Mouse (Mus musculus): ENCODE data around the gene Spsb1.

The Spsb1 gene

GRCm38 (mm10) chr4:149886298-149887271, 68.3 kb downstream of the Spsb1 start:
- no peak for DNase-seq (ENCODE audit: low read depth, low spot score)

GRCm38 (mm10) chr4:149883990-149884389, 70.9 kb downstream of the Spsb1 start:
- no peak for DNase-seq (ENCODE audit: low read depth, low spot score)

GRCm38 (mm10) chr4:149882139-149882916, 72.5 kb downstream of the Spsb1 start:
- no peak for DNase-seq (ENCODE audit: low read depth, low spot score)

- no peak for DNase-seq (ENCODE audit: low read depth, low spot score)
These were observed 73.9 kb downstream of the Spsb1 start for GRCm38 (mm10) chr4:149880908-149881307.

- no peak for DNase-seq (ENCODE audit: low read depth, low spot score)
These were observed 74.9 kb downstream of the Spsb1 start for GRCm38 (mm10) chr4:149879980-149880379.

GRCm38 (mm10) chr4:149878021-149878449, 76.8 kb downstream of the Spsb1 start:
- no peak for DNase-seq (ENCODE audit: low read depth, low spot score)

GRCm38 (mm10) chr4:149877202-149877601, 77.6 kb downstream of the Spsb1 start:
- DNase-seq (ENCODE audit: low read depth, low spot score), result no peak

GRCm38 (mm10) chr4:149876761-149877160, 78.1 kb downstream of the Spsb1 start:
- no peak for DNase-seq (ENCODE audit: low read depth, low spot score)

GRCm38 (mm10) chr4:149875986-149876501, 78.8 kb downstream of the Spsb1 start:
- DNase-seq (ENCODE audit: low read depth, low spot score), result no peak

- no peak for DNase-seq (ENCODE audit: low read depth, low spot score)
These were observed 79.5 kb downstream of the Spsb1 start for GRCm38 (mm10) chr4:149875296-149875695.

- DNase-seq (ENCODE audit: low read depth, low spot score), result no peak
These were observed 82.6 kb downstream of the Spsb1 start for GRCm38 (mm10) chr4:149872236-149872635.

- DNase-seq (ENCODE audit: low read depth, low spot score), result no peak
These were observed 83.3 kb downstream of the Spsb1 start for GRCm38 (mm10) chr4:149871582-149871981.

GRCm38 (mm10) chr4:149871014-149871413, 83.8 kb downstream of the Spsb1 start:
- DNase-seq (ENCODE audit: low read depth, low spot score), result no peak

GRCm38 (mm10) chr4:149870412-149870811, 84.4 kb downstream of the Spsb1 start:
- DNase-seq (ENCODE audit: low read depth, low spot score), result peak; percentile 71

- DNase-seq (ENCODE audit: low read depth, low spot score), result no peak
These were observed 86.1 kb downstream of the Spsb1 start for GRCm38 (mm10) chr4:149868725-149869124.

GRCm38 (mm10) chr4:149868009-149868408, 86.8 kb downstream of the Spsb1 start:
- no peak for DNase-seq (ENCODE audit: low read depth, low spot score)

- DNase-seq (ENCODE audit: low read depth, low spot score), result no peak
These were observed 87.5 kb downstream of the Spsb1 start for GRCm38 (mm10) chr4:149867351-149867750.

- no peak for DNase-seq (ENCODE audit: low read depth, low spot score)
These were observed 90.4 kb downstream of the Spsb1 start for GRCm38 (mm10) chr4:149864395-149864794.

- no peak for DNase-seq (ENCODE audit: low read depth, low spot score)
These were observed 91.3 kb downstream of the Spsb1 start for GRCm38 (mm10) chr4:149863522-149863921.

GRCm38 (mm10) chr4:149860393-149860792, 94.5 kb downstream of the Spsb1 start:
- no peak for DNase-seq (ENCODE audit: low read depth, low spot score)

- no peak for DNase-seq (ENCODE audit: low read depth, low spot score)
These were observed 96.3 kb downstream of the Spsb1 start for GRCm38 (mm10) chr4:149858584-149858983.

GRCm38 (mm10) chr4:149858097-149858496, 96.7 kb downstream of the Spsb1 start:
- DNase-seq (ENCODE audit: low read depth, low spot score), result no peak
